Mouse (Mus musculus) megakaryocyte, embryonic 14.5 days (primary cell): ENCODE results near the gene St3gal2.

Experiments
- FLI1 ChIP-seq: IDR thresholded peaks from 2 replicates; pipeline ENCODE4 v1.6.1; 2012; ENCODE audit warnings: low read length, inconsistent platforms, mixed read lengths
- GATA1 ChIP-seq: IDR thresholded peaks from 3 replicates; pipeline ENCODE4 v1.6.1; 2012; ENCODE audit warnings: mixed read lengths, low read length, inconsistent platforms, borderline replicate concordance

GRCm38 (mm10) chr8:110938882-110939589 is 19.3 kb downstream of the St3gal2 start:
- TF ChIP-seq GATA1 (no peak), FLI1 (no peak)
